Mouse (Mus musculus): ENCODE measurements around the gene Snrpc. TPM values are rescaled to one million over a fixed set of nuclear protein-coding genes. Genes with fewer than 3 reads are reported as not detected.

The Snrpc gene
- total RNA-seq, 2 experiments from 2014 or later = 56.8 to 57.4 TPM

DNA sequence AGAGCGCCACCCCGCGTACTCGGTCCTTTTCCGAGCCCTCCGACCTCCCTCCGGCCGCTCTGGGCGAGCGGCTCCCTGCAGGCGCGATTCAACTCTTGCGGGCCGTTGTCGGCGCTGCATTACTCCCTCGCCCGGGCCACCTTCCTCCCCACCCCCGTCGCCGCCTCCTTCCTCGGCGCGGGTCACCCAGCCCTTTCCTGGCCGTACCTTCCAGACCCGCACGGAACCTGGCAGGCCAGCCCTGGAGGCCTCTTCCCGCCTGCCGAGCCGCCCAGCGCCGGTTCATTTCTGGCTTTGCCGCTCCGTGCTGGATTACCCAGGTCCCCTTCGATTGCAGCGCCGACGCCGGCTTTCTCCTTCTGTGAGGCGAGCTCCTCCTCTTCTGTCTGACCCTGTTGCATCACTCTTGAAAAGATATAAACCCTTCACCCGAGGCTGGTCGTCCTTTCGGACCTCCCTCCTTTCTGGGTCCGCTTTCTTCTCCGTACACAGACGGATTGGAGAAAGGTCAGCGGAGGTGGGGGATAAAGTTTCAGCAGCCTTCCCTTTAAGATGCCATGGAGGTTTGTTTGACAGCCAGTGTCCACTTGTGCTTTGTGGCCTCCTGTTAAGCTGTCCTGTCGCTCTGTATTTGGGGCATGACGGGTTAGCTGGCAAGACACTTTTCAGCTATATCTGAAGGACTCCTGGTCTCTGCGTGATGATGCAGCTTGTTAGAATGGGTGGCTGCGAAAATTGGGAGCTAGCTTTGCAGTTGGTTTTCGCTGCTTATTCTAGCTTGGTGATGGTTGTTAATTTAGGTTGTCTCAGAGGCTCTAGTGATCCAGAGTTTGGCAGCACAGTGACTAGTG, 19.1 kb downstream of the Snrpc start:
- intact Hi-C loops (cut with DNase I) = no loop called here
- peak; percentile 46 to 59 for DNase-seq

DNA sequence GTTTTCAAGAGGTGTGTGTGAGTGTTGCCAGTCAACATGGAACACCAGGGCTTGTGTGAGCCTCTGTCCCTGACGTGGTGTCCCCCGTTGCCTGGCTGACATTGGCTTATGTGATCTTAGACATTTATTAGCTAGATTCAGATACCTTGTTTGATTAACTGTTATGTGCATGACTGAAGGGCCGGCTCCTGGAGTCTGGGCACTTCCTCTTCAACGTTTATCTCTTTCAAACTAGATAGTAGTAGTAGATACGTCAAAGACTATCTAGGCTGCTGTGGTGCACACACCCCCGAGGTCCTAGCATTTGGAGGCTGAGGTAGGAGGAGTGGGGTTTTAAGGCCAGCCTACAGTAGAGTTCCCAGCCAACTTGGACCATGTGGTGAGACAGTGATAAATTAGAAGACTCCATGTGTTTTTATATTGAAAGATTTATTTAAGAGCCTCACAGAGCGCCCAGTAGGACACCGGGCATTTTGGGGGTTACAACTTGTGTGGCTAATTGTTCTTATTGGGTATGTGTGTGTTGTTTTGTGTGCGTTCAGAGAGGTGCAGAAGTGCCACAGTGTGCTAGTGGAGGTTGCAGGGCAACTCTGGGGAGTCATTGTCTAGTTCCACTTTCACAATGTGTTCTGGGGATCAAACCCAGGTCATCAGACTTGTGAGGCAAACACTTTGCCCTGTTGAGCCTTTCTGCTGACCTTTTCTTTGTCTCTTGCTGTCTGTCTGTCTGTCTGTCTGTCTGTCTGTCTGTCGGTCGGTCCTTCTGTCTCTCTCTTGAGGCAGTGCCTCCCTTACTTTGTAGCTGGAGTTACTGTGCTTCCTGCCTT, 19.9 kb downstream of the Snrpc start:
- intact Hi-C loops (cut with DNase I) = no loop called here
- DNase-seq = no peak

DNA sequence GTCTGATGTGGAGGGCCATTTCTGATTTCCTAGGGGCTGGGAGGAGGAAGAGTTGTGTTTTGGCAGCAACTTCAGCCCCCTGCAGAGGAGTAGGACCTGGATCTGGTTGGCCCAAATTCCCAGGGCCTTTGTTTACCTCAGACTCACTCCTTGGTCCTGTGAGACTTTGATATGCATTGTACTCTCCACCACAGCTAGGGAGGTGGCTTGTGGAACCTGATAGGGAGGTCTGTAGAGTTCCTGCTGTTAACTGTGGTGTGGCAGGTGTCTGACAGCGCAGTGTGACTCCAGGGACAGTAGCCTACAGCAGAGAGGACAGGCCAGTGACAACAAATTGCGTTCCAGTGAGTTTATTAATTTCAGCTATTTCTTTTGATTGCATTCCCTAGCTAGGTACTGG, 21.2 kb downstream of the Snrpc start:
- intact Hi-C loops (cut with DNase I) = no loop called here
- DNase-seq = no peak

DNA sequence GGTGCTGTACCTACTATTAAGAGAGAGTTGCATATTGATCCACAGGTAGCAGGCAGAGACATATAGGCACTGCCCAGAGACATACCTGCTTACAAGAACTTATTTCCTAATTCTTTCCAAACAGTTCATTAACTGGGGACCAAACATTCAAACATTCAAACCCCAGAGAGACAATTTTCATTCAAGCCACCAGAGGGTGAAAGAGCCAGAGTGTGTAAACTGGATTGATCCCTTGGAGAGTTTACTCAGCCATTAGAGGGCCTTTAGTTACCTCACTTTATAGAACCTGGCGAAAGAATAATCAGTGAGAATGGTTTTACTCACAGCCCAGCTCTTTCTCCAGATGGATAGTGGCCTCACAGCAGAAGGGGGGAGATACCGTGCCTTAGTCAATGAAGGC, 27.5 kb downstream of the Snrpc start:
- intact Hi-C loops (cut with DNase I) = no loop called here
- DNase-seq = no peak

DNA sequence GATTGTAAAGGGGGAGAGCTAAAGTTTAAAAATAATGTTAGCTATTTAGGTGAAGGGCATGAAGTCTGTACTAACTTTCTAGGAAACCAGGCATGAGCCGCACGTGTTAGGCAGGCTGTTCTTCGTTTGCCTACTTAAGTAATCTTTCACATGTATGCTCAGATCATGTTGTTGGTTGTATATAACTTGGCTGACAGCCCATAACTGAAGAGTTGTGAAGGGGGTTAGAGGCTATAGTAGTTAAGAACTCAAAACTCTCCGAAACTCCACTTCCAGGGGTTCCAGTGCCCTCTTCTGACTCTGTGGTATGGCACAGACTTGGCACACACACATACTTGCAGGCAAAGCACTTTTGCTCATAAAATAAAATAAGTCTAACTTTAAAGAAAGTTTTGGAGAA, 28.8 kb downstream of the Snrpc start:
- intact Hi-C loops (cut with DNase I) = no loop called here
- no peak for DNase-seq

DNA sequence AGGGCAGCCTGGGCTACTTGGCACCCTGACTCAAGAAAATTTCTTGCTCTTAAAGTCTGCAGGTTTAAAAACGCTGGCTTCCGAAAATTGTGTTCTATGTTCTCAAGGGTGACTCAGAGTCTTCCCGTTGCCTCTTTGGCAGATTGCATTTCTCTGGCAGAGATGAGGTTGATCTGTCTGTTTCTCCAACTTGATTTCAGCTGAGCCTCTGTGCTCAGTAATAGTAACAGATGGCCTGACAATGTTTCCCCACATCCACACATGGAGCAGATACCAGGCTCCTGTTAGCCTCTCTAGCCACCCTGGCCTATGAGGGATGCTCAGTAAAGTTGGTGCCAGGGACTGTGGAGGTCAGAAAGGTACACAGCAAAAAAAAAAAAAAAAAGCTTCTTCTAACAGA, 33.9 kb downstream of the Snrpc start:
- intact Hi-C loops (cut with DNase I) = no loop called here

DNA sequence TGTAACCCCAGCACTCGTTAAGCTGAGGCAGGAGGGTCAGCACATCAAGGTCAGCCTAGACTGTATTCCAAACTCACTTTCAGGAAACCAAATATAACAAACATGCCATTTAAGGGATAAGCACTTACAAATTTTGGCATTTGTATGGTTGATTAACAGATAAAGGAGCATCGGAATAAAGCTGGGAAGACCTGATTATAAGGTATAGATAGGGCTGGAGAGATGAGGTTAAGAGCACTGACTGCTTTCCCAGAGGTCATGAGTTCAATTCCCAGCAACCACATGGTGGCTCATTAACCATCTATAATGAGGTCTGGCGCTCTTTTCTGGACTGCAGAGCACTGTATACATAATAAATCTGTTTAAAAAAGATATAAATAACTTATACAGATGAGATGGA, 35.6 kb downstream of the Snrpc start:
- intact Hi-C loops (cut with DNase I) = no loop called here
- DNase-seq = no peak

More for the DNA sequence above, 33.9 kb downstream of the Snrpc start:
- DNase-seq = no peak

DNA sequence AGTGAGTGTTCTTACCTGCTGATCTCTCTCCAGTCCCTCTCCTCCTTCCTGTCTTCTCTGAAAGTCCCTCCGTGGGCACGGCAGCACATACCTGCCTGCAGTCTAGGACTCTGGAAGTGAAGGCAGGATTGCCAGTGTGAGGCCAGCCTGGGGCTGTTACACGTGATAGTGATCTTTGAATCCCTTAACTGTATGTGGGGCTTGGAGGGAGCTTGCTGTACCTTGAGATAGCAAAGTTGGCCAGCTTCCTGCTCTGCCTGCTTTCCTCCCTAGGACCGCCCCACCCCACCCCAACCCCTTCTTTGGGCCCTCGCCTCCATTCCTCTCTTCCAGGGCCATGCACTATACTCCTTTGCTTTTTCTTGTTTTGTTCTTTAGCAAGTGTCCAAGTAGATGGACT, 36.6 kb downstream of the Snrpc start:
- intact Hi-C loops (cut with DNase I) = no loop called here
- DNase-seq = no peak

DNA sequence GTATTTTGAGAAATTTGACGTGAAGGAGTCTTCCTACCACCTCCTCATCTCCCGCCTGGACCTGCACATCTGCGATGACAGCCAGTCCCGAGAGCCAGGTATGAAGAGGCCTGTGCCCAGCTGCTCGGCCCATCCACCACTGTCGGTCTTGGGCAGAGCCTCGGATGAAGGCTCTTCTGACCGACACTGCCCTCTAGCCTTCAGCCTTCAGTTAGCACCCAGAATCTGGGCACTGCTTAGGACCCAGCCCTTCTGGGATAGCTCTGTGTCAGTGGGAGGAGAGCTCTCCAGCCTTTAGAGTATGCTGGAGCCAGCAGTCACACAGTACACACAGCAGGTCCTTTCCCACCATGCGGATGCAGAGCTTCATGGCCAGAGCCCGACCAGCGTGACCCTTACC, 43.6 kb downstream of the Snrpc start:
- peak in 1 of 2 experiments; percentile 8 for DNase-seq
- intact Hi-C loops (cut with DNase I) = no loop called here

DNA sequence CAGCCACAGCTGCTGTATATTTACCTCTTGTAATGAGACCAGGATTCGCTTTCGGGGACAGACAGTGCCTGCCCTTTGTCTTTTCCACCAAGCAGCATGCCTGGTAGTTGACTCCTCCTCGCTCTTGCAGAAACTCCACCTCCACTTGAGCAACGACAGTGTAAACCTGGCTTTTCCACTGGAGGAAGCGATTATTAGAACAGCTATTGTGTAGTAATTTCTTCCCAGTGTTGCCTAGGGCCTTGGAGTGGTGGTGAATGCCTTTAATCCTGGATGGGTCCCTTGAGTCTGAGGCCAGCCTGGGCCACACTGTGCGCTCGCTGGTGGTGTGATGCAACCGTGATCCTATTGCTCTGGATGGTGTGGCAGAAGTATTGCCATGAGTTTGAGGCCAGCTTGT, 45.2 kb downstream of the Snrpc start:
- DNase-seq = no peak
- intact Hi-C loops (cut with DNase I) = no loop called here

DNA sequence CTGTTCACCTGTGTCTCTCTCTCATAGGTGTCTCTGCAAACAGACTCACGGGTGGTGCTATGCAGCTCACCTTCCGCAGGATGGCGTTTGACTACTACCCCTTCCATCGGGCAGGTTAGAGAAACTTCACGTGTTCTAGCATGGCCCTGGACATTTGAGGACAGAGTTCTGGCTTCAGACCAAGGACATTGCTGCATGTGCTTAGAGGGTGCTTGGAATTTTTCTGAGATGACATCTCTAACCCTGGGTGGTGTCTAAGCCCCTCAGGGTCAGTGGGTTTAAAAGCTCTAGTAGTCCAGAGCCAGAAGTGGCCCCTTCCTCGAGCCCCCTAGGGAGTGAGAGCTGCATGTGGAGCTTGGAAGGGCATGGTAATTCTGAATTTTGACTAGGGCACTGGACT, 46.0 kb downstream of the Snrpc start:
- intact Hi-C loops (cut with DNase I) = no loop called here
- DNase-seq = no peak

DNA sequence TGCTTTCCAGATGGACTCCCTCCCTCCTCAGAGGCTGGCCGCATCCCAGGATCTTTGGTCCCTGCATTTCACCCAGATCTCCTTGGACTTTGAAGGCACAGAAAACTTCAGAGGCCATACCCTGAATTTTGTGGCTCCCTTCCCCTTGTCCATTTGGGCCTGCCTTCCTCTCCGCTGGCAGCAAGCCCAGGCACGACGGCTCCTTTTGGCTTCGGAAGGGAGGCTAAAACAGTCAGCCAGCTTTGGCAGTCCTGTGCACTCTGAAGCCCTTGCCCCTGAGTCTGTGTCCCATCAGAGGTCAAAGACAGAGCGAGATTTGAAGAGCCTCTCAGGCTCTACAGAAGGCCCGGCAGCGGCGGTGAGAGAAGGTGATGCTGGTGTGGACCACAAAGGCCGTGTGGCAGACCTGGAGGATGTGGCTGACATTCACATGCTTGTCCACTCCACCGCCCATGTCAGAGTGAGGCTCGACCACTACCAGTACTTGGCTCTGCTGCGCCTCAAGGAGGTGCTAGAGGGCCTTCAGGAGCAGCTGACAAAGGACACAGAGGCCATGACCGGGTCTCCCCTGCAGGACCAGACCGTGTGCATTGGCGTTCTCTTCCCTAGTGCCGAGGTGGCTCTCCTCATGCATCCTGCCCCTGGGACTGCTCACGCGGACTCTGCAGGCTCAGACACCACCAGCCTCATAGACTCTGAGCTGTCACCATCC, 48.7 kb downstream of the Snrpc start:
- intact Hi-C loops (cut with DNase I) = no loop called here
- peak; percentile 29 to 38 for DNase-seq

Other genes starting within 250 kb of the Snrpc start
- 100 to 1,000 TPM; 312 to 315 TPM for gene Nudt3, start 214.7 kb upstream of the Snrpc start, total RNA-seq (2021)
- not detected for gene RPS10-NUDT3, start 202.9 kb upstream of the Snrpc start, total RNA-seq (2021)
- gene Rps10, start 201.5 kb upstream of the Snrpc start, total RNA-seq (2021) = 100 to 1,000 TPM; 533 to 572 TPM
- under 1 TPM in 1 of 2 experiments, not detected in 1; 0.49 TPM for gene Pacsin1, start 182.6 kb upstream of the Snrpc start, total RNA-seq (2021)
- not detected for gene Spdef, start 109.2 kb upstream of the Snrpc start, total RNA-seq (2021)
- gene D17Wsu92e, start 17.5 kb upstream of the Snrpc start, total RNA-seq (2021) = 100 to 1,000 TPM; 135 to 140 TPM
- 10 to 100 TPM; 17.1 to 17.9 TPM for gene Uhrf1bp1, start 18.3 kb downstream of the Snrpc start, total RNA-seq (2021)
- 10 to 100 TPM; 54.3 to 54.6 TPM for gene Anks1, start 71.2 kb downstream of the Snrpc start, total RNA-seq (2021)
- 10 to 100 TPM; 22.6 to 23.7 TPM for gene Taf11, start 71.7 kb downstream of the Snrpc start, total RNA-seq (2021)
- gene Tcp11, start 242.5 kb downstream of the Snrpc start, total RNA-seq (2021) = not detected